Mouse (Mus musculus) limb, embryonic 11.5 days (tissue): ENCODE results near the gene Esd. TPM values are rescaled to one million over a fixed set of nuclear protein-coding genes. Genes with fewer than 3 reads are reported as not detected.

ENCODE experiments used
- ATAC-seq: fragments of 200-750 bp; cut with Nextera tagmentation; 2 replicates; pipeline ENCODE4 v1.8.0; 2017; ENCODE audit warnings: low read depth; ENCODE audit not compliant: insufficient number of reproducible peaks, low FRiP score, low TSS enrichment
- DNase-seq: peaks from one replicate; pipeline ENCODE4 v3.0.0-alpha.2; 2015; ENCODE audit warnings: low spot score
- H3K27ac ChIP-seq: fragments of 300-500 bp; sonication (generic); replicated peaks from 2 replicates; pipeline ENCODE4 v1.5.1; 2014; ENCODE audit warnings: low read depth, mild to moderate bottlenecking, low read length
- H3K27me3 ChIP-seq: fragments of 300-500 bp; sonication (generic); 2 replicates; pipeline ENCODE4 v1.6.1; 2014; ENCODE audit warnings: mild to moderate bottlenecking, low read length, mixed read lengths; ENCODE audit not compliant: control insufficient read depth, insufficient read depth
- H3K36me3 ChIP-seq: fragments of 300-500 bp; sonication (generic); 2 replicates; pipeline ENCODE4 v1.6.1; 2014; ENCODE audit warnings: mild to moderate bottlenecking, low read length, moderate library complexity, mixed read lengths; ENCODE audit not compliant: control insufficient read depth, insufficient read depth
- H3K4me1 ChIP-seq: fragments of 300-500 bp; sonication (generic); 2 replicates; pipeline ENCODE4 v1.6.1; 2014; ENCODE audit warnings: low read length, mixed read lengths; ENCODE audit not compliant: control insufficient read depth, insufficient read depth
- H3K4me2 ChIP-seq: fragments of 300-500 bp; sonication (generic); 2 replicates; pipeline ENCODE4 v1.6.1; 2014; ENCODE audit warnings: low read depth, mild to moderate bottlenecking, moderate library complexity; ENCODE audit not compliant: severe bottlenecking
- H3K4me3 ChIP-seq: fragments of 300-500 bp; sonication (generic); 2 replicates; pipeline ENCODE4 v1.5.1; 2014; ENCODE audit warnings: low read depth, low read length
- H3K9ac ChIP-seq: fragments of 300-500 bp; sonication (generic); 2 replicates; pipeline ENCODE4 v1.6.1; 2014; ENCODE audit warnings: mild to moderate bottlenecking, low read length
- H3K9me3 ChIP-seq: fragments of 300-500 bp; sonication (generic); 2 replicates; pipeline ENCODE4 v1.6.1; 2016; ENCODE audit warnings: low read length; ENCODE audit not compliant: control insufficient read depth
- WGBS: fragments of 180-500 bp; shearing (Covaris S2); extraction: QIAGEN DNeasy Blood & Tissue Kit; methylation state at CpG from one replicate; pipeline ENCODE4 v1.1.7; 2014; 5-methylcytosine and 5-hydroxymethylcytosine counted together
- polyA plus RNA-seq: library from polyadenylated mRNA; unstranded; fragments of >200 nt; fragmentation: Nextera tagmentation; extraction: Ambion mirVana; gene quantifications from 2 replicates; pipeline ENCODE4 v1.2.1, GENCODE M21; 2014

Esd gene
- 337 and 358 TPM in 2 replicates for polyA plus RNA-seq

DNA sequence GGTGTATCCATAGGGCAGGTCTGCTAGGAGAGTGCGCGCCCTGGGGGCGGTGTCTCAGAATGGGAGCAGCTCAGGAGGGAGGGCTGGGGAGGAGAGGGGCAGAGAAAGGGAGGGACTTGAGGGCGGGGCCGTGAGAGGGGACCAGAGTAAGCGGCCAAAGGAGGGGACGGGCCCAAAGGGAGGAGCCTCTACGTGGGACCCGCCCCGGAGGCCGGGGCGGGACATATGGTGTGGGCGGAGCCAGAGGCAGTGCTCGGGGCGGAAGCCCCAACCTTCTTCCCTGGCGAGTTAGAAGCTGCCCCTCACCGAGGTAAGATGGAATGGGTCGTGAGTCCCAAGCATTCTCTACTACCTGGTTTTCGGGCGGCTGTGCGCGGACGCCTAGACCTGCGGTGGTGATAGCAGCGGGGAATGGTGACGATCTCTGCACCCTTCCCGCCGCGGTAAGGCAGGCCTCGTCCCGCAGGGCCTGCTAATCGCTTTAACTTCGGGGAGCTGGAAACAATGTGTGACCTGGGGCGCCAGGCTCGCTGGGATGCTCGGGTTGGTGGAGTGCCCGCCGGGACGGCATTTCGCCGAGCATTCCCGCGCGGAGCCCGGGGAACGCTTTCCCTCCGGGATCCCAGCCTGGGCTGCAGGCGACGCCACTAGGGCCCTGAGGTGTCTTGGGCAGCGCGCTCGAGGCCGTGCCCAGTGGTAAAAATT is at the start of gene Esd:
TSS of gene Esd (plus strand) at position 219 of the 705 bp plus-strand sequence.
- ATAC-seq (peak; percentile 99), DNase-seq (peak; percentile 92)
- under 1% methylated on average over 53 of the region's 53 CpGs for WGBS
- Histone ChIP-seq H3K27ac (peak within 1 kb of the TSS; percentile 70), H3K27me3 (no peaks in the 10 kb centered on the region), H3K4me2 (peak within 1 kb of the TSS; percentile 53), H3K4me1 (no peaks in the 10 kb centered on the region), H3K4me3 (peak within 1 kb of the TSS; percentile 83), H3K36me3 (no peaks in the 10 kb centered on the region), H3K9ac (peak within 1 kb of the TSS; percentile 87), H3K9me3 (no peaks in the 10 kb centered on the region)

DNA sequence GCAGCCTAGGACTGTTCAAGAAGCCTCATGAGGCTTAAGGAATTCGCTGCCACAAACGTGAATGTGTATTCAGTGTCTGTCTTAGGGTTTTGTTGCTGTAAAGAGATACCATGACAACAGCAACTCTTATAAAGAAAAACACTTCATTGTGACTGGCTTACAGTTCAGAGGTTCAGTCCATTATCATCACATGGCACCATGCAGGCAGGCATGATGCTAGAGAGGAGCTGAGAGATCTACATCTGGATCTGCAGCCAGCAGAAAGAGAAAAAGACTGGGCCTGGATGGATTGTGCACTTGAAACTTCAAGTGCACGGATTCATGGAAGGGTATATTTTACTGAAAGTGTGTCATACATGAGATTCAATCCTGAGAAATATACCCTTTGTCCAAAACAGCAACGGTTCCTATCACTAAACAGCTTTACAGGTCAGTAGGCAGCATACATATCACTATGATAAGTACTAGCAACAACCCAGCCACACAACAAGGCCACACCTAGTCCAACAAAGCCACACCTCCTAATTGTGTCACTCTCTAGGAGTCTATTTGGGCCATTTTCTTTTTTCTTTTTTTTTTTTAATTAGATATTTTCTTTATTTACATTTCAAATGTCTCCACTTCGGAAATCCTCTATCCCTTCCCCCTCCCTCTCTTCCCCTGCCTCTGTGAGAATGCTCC is 47.7 kb upstream of the Esd start:
- Histone ChIP-seq H3K9ac (no peak overlapping the region), H3K27me3 (no peaks in the 10 kb centered on the region), H3K4me1 (no peaks in the 10 kb centered on the region), H3K27ac (no peak overlapping the region), H3K36me3 (no peaks in the 10 kb centered on the region), H3K4me3 (no peak overlapping the region), H3K4me2 (no peak overlapping the region), H3K9me3 (no peaks in the 10 kb centered on the region)
- DNase-seq (no peak), ATAC-seq (no peak)
- 84% methylated on average over 5 of the region's 5 CpGs for WGBS

DNA sequence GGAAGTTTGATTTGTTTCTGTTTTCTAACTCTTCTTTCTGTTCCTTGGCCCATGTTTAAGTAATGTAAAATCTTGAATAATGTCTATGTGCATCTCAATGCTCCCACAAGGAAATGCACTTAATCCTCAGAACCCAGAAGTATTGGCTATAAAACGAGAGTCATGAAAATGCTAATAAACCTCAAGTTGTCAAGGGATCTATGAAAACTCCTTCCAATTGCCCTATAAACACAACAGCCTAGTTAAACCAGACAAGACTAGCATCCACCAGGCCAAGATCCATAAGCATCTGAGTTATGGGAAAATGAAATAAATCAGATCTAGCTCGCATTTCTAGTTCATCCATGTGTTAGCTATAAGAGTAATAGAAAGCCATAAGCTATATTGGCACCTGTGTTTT is 40.1 kb upstream of the Esd start:
- no peaks in the 10 kb centered on the region for H3K27me3 ChIP-seq
- WGBS: 82% methylated on average over 2 of the region's 2 CpGs
- H3K27ac ChIP-seq: no peak overlapping the region
- no peaks in the 10 kb centered on the region for H3K4me1 ChIP-seq
- no peak overlapping the region for H3K9ac ChIP-seq
- ATAC-seq (no peak), DNase-seq (no peak)
- no peak overlapping the region for H3K4me2 ChIP-seq
- H3K36me3 ChIP-seq: no peaks in the 10 kb centered on the region
- no peaks in the 10 kb centered on the region for H3K9me3 ChIP-seq
- H3K4me3 ChIP-seq: no peak overlapping the region

DNA sequence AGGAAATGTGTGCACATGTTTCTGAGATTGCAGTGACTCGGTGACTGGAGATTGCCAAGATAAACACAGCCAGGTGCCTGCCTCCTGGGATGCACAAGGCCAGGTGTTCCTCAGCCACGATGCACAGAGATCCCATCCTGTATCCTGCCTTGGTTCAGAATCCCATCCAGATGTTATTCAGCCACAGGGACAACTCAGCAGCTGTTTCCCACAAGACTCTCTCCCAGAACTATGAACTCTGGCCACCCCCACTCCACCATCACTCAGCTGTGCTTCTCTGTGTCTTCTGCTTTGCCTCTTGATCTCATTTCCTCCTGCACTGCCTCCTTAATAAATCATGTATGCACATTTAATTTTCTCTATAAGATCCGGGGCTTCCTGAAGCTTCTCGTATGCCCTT is 35.3 kb upstream of the Esd start:
- no peak overlapping the region for H3K4me3 ChIP-seq
- peak; percentile 27 for DNase-seq
- WGBS: 53% methylated on average over 4 of the region's 4 CpGs
- peak; percentile 57; the same call in 1 of the 2 replicates for ATAC-seq
- no peak overlapping the region for H3K9ac ChIP-seq
- H3K27ac ChIP-seq: no peak overlapping the region
- no peak overlapping the region for H3K4me2 ChIP-seq
- H3K36me3 ChIP-seq: no peaks in the 10 kb centered on the region
- no peaks in the 10 kb centered on the region for H3K27me3 ChIP-seq
- H3K9me3 ChIP-seq: no peaks in the 10 kb centered on the region
- no peaks in the 10 kb centered on the region for H3K4me1 ChIP-seq

DNA sequence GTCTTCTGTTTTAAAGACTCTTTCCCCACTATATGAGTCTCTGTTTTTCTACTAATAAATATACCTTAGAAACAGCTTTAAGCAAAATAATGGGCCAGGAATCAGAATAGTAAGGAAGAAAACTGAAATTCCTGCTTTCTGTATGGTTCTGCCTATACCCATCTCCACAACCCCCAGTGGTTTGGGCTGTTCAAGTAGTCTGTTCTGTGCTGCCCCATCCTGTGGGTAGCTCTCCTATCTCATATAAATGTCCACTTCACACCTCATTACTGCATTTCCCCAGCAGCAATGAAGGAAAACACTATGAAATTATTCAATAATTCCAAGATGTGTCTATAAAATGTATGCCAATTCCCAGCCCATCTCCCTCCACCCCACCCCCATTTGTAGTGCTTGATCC is 34.7 kb upstream of the Esd start:
- DNase-seq (no peak), ATAC-seq (no peak)
- Histone ChIP-seq H3K4me3 (no peak overlapping the region), H3K9ac (no peak overlapping the region), H3K27me3 (no peaks in the 10 kb centered on the region), H3K9me3 (no peaks in the 10 kb centered on the region), H3K27ac (no peak overlapping the region), H3K36me3 (no peaks in the 10 kb centered on the region), H3K4me1 (no peaks in the 10 kb centered on the region), H3K4me2 (no peak overlapping the region)

DNA sequence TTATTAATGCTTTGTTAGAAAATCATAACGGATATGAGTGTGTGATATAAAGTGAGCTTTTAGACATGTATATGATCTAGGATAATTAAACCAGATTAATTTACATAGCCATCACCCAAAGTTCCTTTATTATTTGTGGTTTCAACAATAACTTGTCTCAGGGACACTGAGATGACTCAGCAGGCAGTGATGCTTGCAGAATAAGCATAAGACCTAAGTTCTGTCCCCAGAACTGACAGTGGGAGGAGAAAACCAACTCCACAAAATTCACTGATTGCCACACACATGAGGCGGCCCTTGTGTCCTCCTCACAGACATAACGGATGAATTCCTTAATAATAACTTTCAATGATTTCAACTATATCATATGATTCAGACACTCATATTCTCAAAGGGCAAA is 32.9 kb upstream of the Esd start:
- Histone ChIP-seq H3K4me1 (peaks cover 3% of the 10 kb centered on the region; the same call in 1 of the 2 replicates), H3K9me3 (no peaks in the 10 kb centered on the region), H3K36me3 (no peaks in the 10 kb centered on the region), H3K4me2 (no peak overlapping the region), H3K4me3 (no peak overlapping the region), H3K9ac (no peak overlapping the region), H3K27ac (no peak overlapping the region), H3K27me3 (no peaks in the 10 kb centered on the region)
- ATAC-seq (no peak), DNase-seq (no peak)
- WGBS: 91% methylated on average over 3 of the region's 3 CpGs

DNA sequence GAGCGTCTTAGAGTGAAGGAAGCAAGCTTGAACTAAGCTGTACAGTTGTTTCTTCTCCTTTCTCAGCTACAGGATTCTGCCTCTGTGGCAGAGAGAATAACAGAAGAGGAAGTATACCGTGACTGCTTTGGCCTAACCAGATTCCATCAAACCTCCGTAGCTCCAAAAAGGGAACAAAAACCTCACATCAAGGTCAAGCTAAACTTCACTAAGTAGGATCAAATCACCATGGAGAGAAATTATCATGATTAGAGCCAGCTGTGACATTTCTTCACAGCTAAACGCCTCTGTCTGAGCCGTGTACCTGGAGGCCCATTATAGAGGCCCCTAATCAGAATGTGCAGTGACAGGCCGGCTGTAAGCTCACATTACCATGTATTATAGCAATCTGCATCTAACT is 28.2 kb upstream of the Esd start:
- Histone ChIP-seq H3K27ac (no peak overlapping the region), H3K9me3 (no peaks in the 10 kb centered on the region), H3K27me3 (no peaks in the 10 kb centered on the region), H3K4me1 (peaks cover 3% of the 10 kb centered on the region; the same call in 1 of the 2 replicates), H3K4me2 (no peak overlapping the region), H3K9ac (no peak overlapping the region), H3K36me3 (no peaks in the 10 kb centered on the region), H3K4me3 (no peak overlapping the region)
- 29% methylated on average over 6 of the region's 6 CpGs for WGBS
- DNase-seq (peak; percentile 21), ATAC-seq (no peak)

DNA sequence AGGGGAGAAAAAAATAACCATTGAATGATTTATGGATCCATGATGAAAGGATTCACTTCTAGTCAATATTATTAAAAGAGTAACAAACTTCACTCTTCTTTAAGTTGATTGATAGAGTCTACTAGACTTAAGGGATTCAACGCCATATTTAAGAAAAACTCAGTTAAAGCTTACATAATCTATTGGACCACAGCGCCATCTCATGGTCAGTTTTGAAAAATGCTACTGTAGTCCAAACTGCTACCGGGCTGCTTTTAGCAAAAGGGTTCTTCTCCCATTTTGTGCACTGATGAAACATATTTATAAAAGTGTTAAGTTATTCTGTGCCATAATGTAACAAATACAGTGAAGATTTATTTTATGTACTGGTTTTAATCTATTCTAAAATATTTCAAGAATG is 23.0 kb upstream of the Esd start:
- H3K9ac ChIP-seq: no peak overlapping the region
- no peaks in the 10 kb centered on the region for H3K9me3 ChIP-seq
- H3K4me2 ChIP-seq: no peak overlapping the region
- no peak overlapping the region for H3K27ac ChIP-seq
- H3K36me3 ChIP-seq: no peaks in the 10 kb centered on the region
- DNase-seq: peak; percentile 42
- H3K27me3 ChIP-seq: no peaks in the 10 kb centered on the region
- ATAC-seq: no peak
- no peak overlapping the region for H3K4me3 ChIP-seq
- peaks cover 1% of the 10 kb centered on the region; the same call in 1 of the 2 replicates for H3K4me1 ChIP-seq
- 30% methylated on average over 3 of the region's 3 CpGs for WGBS
